Comparison of ENCODE assay signal across 18 mouse cellular contexts in genomic region chr2:5039350-5040170, GRCm38 (mm10). TPM values are rescaled to one million over a fixed set of nuclear protein-coding genes. Genes with fewer than 3 reads are reported as not detected.
DNase-seq lines count a peak whose midpoint lies in the region; ATAC-seq and TF ChIP-seq lines count a peak whose summit lies in the region.
"Had no signal": no experiment of that assay in that cellular context is flagged by ENCODE, and none has a peak within 500 bp of the region (broad histone marks: within the 10 kb centered on the region; RNA-seq: fewer than 3 reads in every experiment).

No protein-coding gene starts in this region.

- H3K27me3 ChIP-seq in forebrain, embryonic 15.5 days: no peaks in the 10 kb centered on the region
- no peaks in the 10 kb centered on the region for H3K27me3 ChIP-seq in forebrain, embryonic 13.5 days
- no peaks in the 10 kb centered on the region for H3K27me3 ChIP-seq in lung, embryonic 16.5 days (ENCODE audit: control insufficient read depth, insufficient read depth, low read depth, low read length)
- H3K27me3 ChIP-seq in intestine, embryonic 16.5 days (replicated peaks; ENCODE audit: control insufficient read depth, insufficient read depth, low read length): no peaks in the 10 kb centered on the region
- no peaks in the 10 kb centered on the region for H3K27me3 ChIP-seq in stomach, postnatal 0 days (ENCODE audit: control insufficient read depth, insufficient read depth, low read length)

- TF ChIP-seq EP300 in stomach, postnatal 0 days (optimal IDR thresholded peaks at IDR 0.05): no peak

- no peak overlapping the region for H3K4me2 ChIP-seq in forebrain, embryonic 15.5 days (replicated peaks)
- H3K4me2 ChIP-seq in forebrain, embryonic 13.5 days: no peak overlapping the region
- no peak overlapping the region for H3K4me2 ChIP-seq in lung, embryonic 16.5 days (ENCODE audit: low read depth, low read length)
- no peak overlapping the region for H3K4me2 ChIP-seq in intestine, embryonic 16.5 days (ENCODE audit: low read depth, low read length)
- no peak overlapping the region for H3K4me2 ChIP-seq in stomach, postnatal 0 days (replicated peaks; ENCODE audit: low read depth)
- H3K4me2 ChIP-seq: liver, embryonic 11.5 days had no signal

- no peak overlapping the region for H3K9ac ChIP-seq in forebrain, embryonic 15.5 days (replicated peaks)
- H3K9ac ChIP-seq in forebrain, embryonic 13.5 days: no peak overlapping the region
- no peak overlapping the region for H3K9ac ChIP-seq in lung, embryonic 16.5 days (ENCODE audit: low read length)
- no peak overlapping the region for H3K9ac ChIP-seq in intestine, embryonic 16.5 days (ENCODE audit: low read depth, low read length)
- H3K9ac ChIP-seq in stomach, postnatal 0 days (ENCODE audit: low read length): no peak overlapping the region

- no peaks in the 10 kb centered on the region for H3K9me3 ChIP-seq in forebrain, embryonic 15.5 days
- no peaks in the 10 kb centered on the region for H3K9me3 ChIP-seq in forebrain, embryonic 13.5 days (replicated peaks)
- no peaks in the 10 kb centered on the region for H3K9me3 ChIP-seq in lung, embryonic 16.5 days (ENCODE audit: control insufficient read depth, low read length)
- H3K9me3 ChIP-seq in intestine, embryonic 16.5 days (ENCODE audit: control insufficient read depth, low read length): no peaks in the 10 kb centered on the region
- H3K9me3 ChIP-seq in stomach, postnatal 0 days (ENCODE audit: control insufficient read depth, low read length): no peaks in the 10 kb centered on the region
- H3K9me3 ChIP-seq: forebrain, embryonic 10.5 days had no signal

- H3K36me3 ChIP-seq in forebrain, embryonic 15.5 days: no peaks in the 10 kb centered on the region
- H3K36me3 ChIP-seq in forebrain, embryonic 13.5 days (ENCODE audit: poor library complexity, severe bottlenecking): no peaks in the 10 kb centered on the region
- no peaks in the 10 kb centered on the region for H3K36me3 ChIP-seq in lung, embryonic 16.5 days (ENCODE audit: control insufficient read depth, insufficient read depth, low read length)
- H3K36me3 ChIP-seq in intestine, embryonic 16.5 days (ENCODE audit: control insufficient read depth, insufficient read depth, low read length): no peaks in the 10 kb centered on the region
- no peaks in the 10 kb centered on the region for H3K36me3 ChIP-seq in stomach, postnatal 0 days (ENCODE audit: control insufficient read depth, insufficient read depth, low read length)
- H3K36me3 ChIP-seq: forebrain, embryonic 10.5 days had no signal

- H3K4me1 ChIP-seq in forebrain, embryonic 15.5 days: peaks cover 13% of the 10 kb centered on the region
- peaks cover 24% of the 10 kb centered on the region for H3K4me1 ChIP-seq in forebrain, embryonic 13.5 days
- H3K4me1 ChIP-seq in lung, embryonic 16.5 days (replicated peaks; ENCODE audit: control insufficient read depth, insufficient read depth, low read length): peaks cover 7% of the 10 kb centered on the region; the same call in 1 of the 2 replicates
- H3K4me1 ChIP-seq in lung, adult 2 months (ENCODE audit: control insufficient read depth, insufficient read depth, low read length): no peaks in the 10 kb centered on the region
- peaks cover 7% of the 10 kb centered on the region for H3K4me1 ChIP-seq in intestine, embryonic 16.5 days (ENCODE audit: control insufficient read depth, insufficient read depth, low read length)
- H3K4me1 ChIP-seq in stomach, postnatal 0 days (replicated peaks; ENCODE audit: control insufficient read depth, insufficient read depth): no peaks in the 10 kb centered on the region

- TF ChIP-seq CTCF in lung, adult 2 months (IDR thresholded peaks at IDR 0.05; ENCODE audit: insufficient read depth, low read length): no peak
- no peak for TF ChIP-seq CTCF in stomach, postnatal 0 days (IDR thresholded peaks at IDR 0.05; ENCODE audit: low read depth)

- TF ChIP-seq POLR2A in lung, adult 2 months (IDR thresholded peaks at IDR 0.05; ENCODE audit: borderline replicate concordance, extremely low read depth, low read depth, low read length): no peak

- WGBS in forebrain, embryonic 15.5 days: 83% methylated on average over 13 of the region's 13 CpGs
- 85% methylated on average over 13 of the region's 13 CpGs for WGBS in forebrain, embryonic 13.5 days
- 55% methylated on average over 13 of the region's 13 CpGs for WGBS in lung, embryonic 16.5 days
- 65% methylated on average over 13 of the region's 13 CpGs for WGBS in lung, adult 2 months
- 66% methylated on average over 13 of the region's 13 CpGs for WGBS in intestine, embryonic 16.5 days
- 50% methylated on average over 13 of the region's 13 CpGs for WGBS in stomach, postnatal 0 days

- H3K4me3 ChIP-seq in forebrain, embryonic 15.5 days: no peak overlapping the region
- H3K4me3 ChIP-seq in forebrain, embryonic 13.5 days: no peak overlapping the region
- H3K4me3 ChIP-seq in lung, embryonic 16.5 days (ENCODE audit: low read length): no peak overlapping the region
- no peak overlapping the region for H3K4me3 ChIP-seq in lung, adult 2 months (replicated peaks; ENCODE audit: extremely low read depth, low read depth, low read length)
- H3K4me3 ChIP-seq in intestine, embryonic 16.5 days (ENCODE audit: low read length): no peak overlapping the region
- no peak overlapping the region for H3K4me3 ChIP-seq in stomach, postnatal 0 days (ENCODE audit: low read depth, low read length)
- H3K4me3 ChIP-seq: forebrain, embryonic 10.5 days had no signal

- no peak for DNase-seq in lung, adult 2 months
- peak; percentile 45 for DNase-seq in stomach, postnatal 0 days (ENCODE audit: low spot score)
- no peak for DNase-seq in kidney, adult 8-10 months
- DNase-seq: B cell, adult 2 months; cerebellum, adult 11 months; gastrocnemius, postnatal 14 days; kidney, adult 2 months; kidney, postnatal 25 days; lung, postnatal 4 days; right cerebral cortex, postnatal 4 days; thymus, adult 18-20 months; thymus, postnatal 4 days had no signal

- 0 out of 2 replicates have a peak overlapping the region, but pooled peaks have one; percentile 12 for H3K27ac ChIP-seq in forebrain, embryonic 15.5 days (replicated peaks)
- H3K27ac ChIP-seq in forebrain, embryonic 13.5 days: no peak overlapping the region
- H3K27ac ChIP-seq in lung, embryonic 16.5 days (ENCODE audit: low read length): peak overlapping the region; percentile 33
- 0 out of 2 replicates have a peak overlapping the region, but pooled peaks have one; percentile 8 for H3K27ac ChIP-seq in intestine, embryonic 16.5 days (ENCODE audit: low read length)
- H3K27ac ChIP-seq in stomach, postnatal 0 days (replicated peaks): peak overlapping the region; percentile 40; the same call in 1 of the 2 replicates
- H3K27ac ChIP-seq: forebrain, embryonic 10.5 days had no signal

- ATAC-seq in forebrain, embryonic 15.5 days (replicated peaks): no peak
- ATAC-seq in forebrain, embryonic 13.5 days: no peak
- ATAC-seq in lung, embryonic 16.5 days (ENCODE audit: low read depth): no peak; the same call in 1 of the 2 replicates
- peak; percentile 75 for ATAC-seq in intestine, embryonic 16.5 days
- peak; percentile 89 for ATAC-seq in stomach, postnatal 0 days (ENCODE audit: low FRiP score, low TSS enrichment)

RNA-seq across cellular contexts. Expression of gene Optn, which starts 24.3 kb away (rescaled TPM):
- polyA plus RNA-seq in forebrain, embryonic 15.5 days (2015; fragmentation: Nextera tagmentation; extraction: Ambion mirVana): 5.7 and 6.6 TPM in 2 replicates
- 2.8 and 3.3 TPM in 2 replicates for polyA plus RNA-seq in forebrain, embryonic 13.5 days (2015; fragmentation: Nextera tagmentation; extraction: Ambion mirVana)
- polyA plus RNA-seq in lung, embryonic 16.5 days (2015; fragmentation: Nextera tagmentation; extraction: Ambion mirVana): 13.3 and 13.5 TPM in 2 replicates
- 4.2 and 5.0 TPM in 2 replicates for polyA plus RNA-seq in lung, adult 2 months (2012; rRNA removed)
- 28.7 and 36.9 TPM in 2 replicates for polyA plus RNA-seq in intestine, embryonic 16.5 days (2015; fragmentation: Nextera tagmentation; extraction: Ambion mirVana)
- polyA plus RNA-seq in stomach, postnatal 0 days (2015; fragmentation: Nextera tagmentation; extraction: Ambion mirVana): 16.6 and 17.0 TPM in 2 replicates

RNA-seq across cellular contexts. Expression of gene Mcm10, which starts 27.0 kb away (rescaled TPM):
- 11.8 and 14.9 TPM in 2 replicates for polyA plus RNA-seq in forebrain, embryonic 15.5 days (2015; fragmentation: Nextera tagmentation; extraction: Ambion mirVana)
- 25.0 and 28.9 TPM in 2 replicates for polyA plus RNA-seq in forebrain, embryonic 13.5 days (2015; fragmentation: Nextera tagmentation; extraction: Ambion mirVana)
- polyA plus RNA-seq in lung, embryonic 16.5 days (2015; fragmentation: Nextera tagmentation; extraction: Ambion mirVana): 31.8 and 36.4 TPM in 2 replicates
- polyA plus RNA-seq in lung, adult 2 months (2012; rRNA removed): 0.45 and 1.2 TPM in 2 replicates
- 28.4 and 30.0 TPM in 2 replicates for polyA plus RNA-seq in intestine, embryonic 16.5 days (2015; fragmentation: Nextera tagmentation; extraction: Ambion mirVana)
- polyA plus RNA-seq in stomach, postnatal 0 days (2015; fragmentation: Nextera tagmentation; extraction: Ambion mirVana): 6.1 and 6.8 TPM in 2 replicates

Comparison
In these comparisons a context has a peak if more than half of its experiments do, and no peak if none do; other contexts are left out.
1. ATAC-seq: peak in intestine, embryonic 16.5 days (single experiment) and stomach, postnatal 0 days (single experiment); none in forebrain, embryonic 15.5 days (single experiment), forebrain, embryonic 13.5 days (single experiment) and lung, embryonic 16.5 days (single experiment).